Mouse (Mus musculus) lung, embryonic 14.5 days (tissue): Measurements from ENCODE around the gene Ces1g. TPM values are rescaled to one million over a fixed set of nuclear protein-coding genes. Genes with fewer than 3 reads are reported as not detected.

ENCODE experiments used
- ATAC-seq: fragments of 200-750 bp; cut with Nextera tagmentation; 2 replicates; pipeline ENCODE4 v1.8.0; 2017; ENCODE audit warnings: mild to moderate bottlenecking, moderate TSS enrichment, moderate library complexity; ENCODE audit not compliant: insufficient read depth
- DNase-seq: peaks from one replicate; pipeline ENCODE4 v3.0.0-alpha.2; 2015
- H3K27ac ChIP-seq: fragments of 300-500 bp; sonication (generic); 2 replicates; pipeline ENCODE4 v1.5.1; 2014; ENCODE audit warnings: low read depth, mild to moderate bottlenecking, moderate library complexity
- H3K27me3 ChIP-seq: fragments of 300-500 bp; sonication (generic); 2 replicates; pipeline ENCODE4 v1.6.1; 2014; ENCODE audit warnings: low read length, control low read depth; ENCODE audit not compliant: insufficient read depth
- H3K36me3 ChIP-seq: fragments of 300-500 bp; sonication (generic); 2 replicates; pipeline ENCODE4 v1.6.1; 2014; ENCODE audit warnings: control low read depth; ENCODE audit not compliant: insufficient read depth
- H3K4me1 ChIP-seq: fragments of 300-500 bp; sonication (generic); 2 replicates; pipeline ENCODE4 v1.6.1; 2014; ENCODE audit warnings: antibody characterized with exemption, control low read depth; ENCODE audit not compliant: insufficient read depth
- H3K4me2 ChIP-seq: fragments of 300-500 bp; sonication (generic); 2 replicates; pipeline ENCODE4 v1.6.1; 2014; ENCODE audit warnings: mild to moderate bottlenecking
- H3K4me3 ChIP-seq: fragments of 300-500 bp; sonication (generic); 2 replicates; pipeline ENCODE4 v1.5.1; 2014; ENCODE audit warnings: low read depth, low read length
- H3K9ac ChIP-seq: fragments of 300-500 bp; sonication (generic); 2 replicates; pipeline ENCODE4 v1.6.1; 2014
- H3K9me3 ChIP-seq: fragments of 300-500 bp; sonication (generic); 2 replicates; pipeline ENCODE4 v1.6.1; 2016; ENCODE audit warnings: low read depth, low read length, control low read depth
- CTCF ChIP-seq: IDR thresholded peaks from 2 replicates; pipeline ENCODE4 v1.5.1; 2016; ENCODE audit warnings: antibody characterized with exemption, low read depth
- whole genome bisulfite sequencing: fragments of 180-500 bp; shearing (Covaris S2); extraction: QIAGEN DNeasy Blood & Tissue Kit; methylation state at CpG from one replicate; pipeline ENCODE4 v1.1.7; 2014; 5-methylcytosine and 5-hydroxymethylcytosine counted together
- polyA plus RNA-seq: library from polyadenylated mRNA; unstranded; fragments of >200 nt; fragmentation: Nextera tagmentation; extraction: Ambion mirVana; gene quantifications from 2 replicates; pipeline ENCODE4 v1.2.1, GENCODE M21; 2014

Gene Ces1g
- polyA plus RNA-seq, 1 experiment from 2014 or later: 0.46 TPM

DNA sequence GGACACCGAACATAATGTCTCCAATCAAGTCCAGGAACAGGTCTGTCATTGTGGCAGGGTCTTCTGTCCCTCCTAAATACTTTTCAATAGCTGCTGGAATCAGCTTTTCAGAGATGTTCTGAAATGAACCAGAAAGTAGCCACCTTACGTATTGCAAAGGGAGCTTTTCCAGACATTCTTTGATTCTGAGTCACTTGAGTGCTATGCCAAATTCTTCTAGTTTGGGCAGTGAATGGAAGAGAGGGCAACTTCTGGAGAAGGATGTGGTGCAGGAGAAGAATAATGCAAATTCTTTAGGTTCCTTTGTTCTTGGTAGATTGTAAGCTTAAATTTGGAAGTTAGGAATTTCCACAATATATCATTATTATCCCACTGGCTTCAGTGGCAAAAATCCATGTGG, 20.1 kb downstream of the Ces1g start:
- no peak overlapping the region for H3K4me3 ChIP-seq
- DNase-seq (no peak), ATAC-seq (no peak)
- WGBS: 85% methylated on average over 2 of the region's 2 CpGs
- H3K36me3 ChIP-seq: no peaks in the 10 kb centered on the region
- H3K4me2 ChIP-seq: no peak overlapping the region
- no peak overlapping the region for H3K27ac ChIP-seq
- TF ChIP-seq CTCF: no peak
- no peaks in the 10 kb centered on the region for H3K4me1 ChIP-seq
- no peak overlapping the region for H3K9ac ChIP-seq
- H3K27me3 ChIP-seq: no peaks in the 10 kb centered on the region
- no peaks in the 10 kb centered on the region for H3K9me3 ChIP-seq

DNA sequence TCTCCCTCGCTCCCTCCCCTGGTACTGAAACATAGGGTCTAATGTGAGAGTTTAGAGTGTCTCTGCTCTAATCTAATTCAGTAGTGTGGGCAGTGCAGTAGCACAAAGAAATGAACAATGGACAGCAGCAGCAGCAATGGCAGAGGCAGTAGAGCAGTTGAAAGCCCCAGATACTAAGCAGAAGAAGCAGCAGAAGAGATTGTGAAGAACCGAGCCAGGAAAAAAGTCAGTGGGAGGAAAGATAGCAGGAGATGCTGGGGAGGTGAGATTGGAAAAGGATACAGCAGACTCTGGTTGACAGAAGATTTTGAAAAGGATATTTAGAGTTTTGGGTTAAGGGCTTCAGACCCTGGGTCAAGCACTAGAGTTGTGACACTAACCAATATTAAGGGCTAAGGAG, 21.6 kb downstream of the Ces1g start:
- H3K27ac ChIP-seq: no peak overlapping the region
- H3K4me3 ChIP-seq: no peak overlapping the region
- DNase-seq: no peak
- no peak for ATAC-seq
- no peak overlapping the region for H3K4me2 ChIP-seq
- H3K36me3 ChIP-seq: no peaks in the 10 kb centered on the region
- H3K9me3 ChIP-seq: no peaks in the 10 kb centered on the region
- no peaks in the 10 kb centered on the region for H3K27me3 ChIP-seq
- 69% methylated on average over 2 of the region's 2 CpGs for WGBS
- H3K4me1 ChIP-seq: no peaks in the 10 kb centered on the region
- TF ChIP-seq CTCF: no peak
- H3K9ac ChIP-seq: no peak overlapping the region

DNA sequence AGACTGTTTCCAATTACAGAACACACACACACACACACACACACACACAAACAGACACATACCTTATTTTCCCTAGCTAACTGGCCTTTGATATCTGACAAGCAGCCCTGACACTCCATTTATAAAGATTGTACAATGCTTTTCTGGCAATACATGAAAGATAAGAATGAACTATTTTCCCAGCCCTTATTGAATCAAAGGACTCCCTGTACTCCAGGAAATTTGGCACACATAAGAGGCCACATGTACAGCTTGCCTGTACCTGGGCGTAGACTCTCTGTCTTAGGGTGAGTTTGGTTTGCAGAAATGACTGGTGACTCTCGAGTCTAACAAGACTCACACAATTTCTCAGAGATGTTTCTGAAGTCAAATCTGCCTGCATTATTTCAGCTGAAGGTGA, 53.2 kb downstream of the Ces1g start:
- Histone ChIP-seq H3K27ac (no peak overlapping the region), H3K9me3 (no peaks in the 10 kb centered on the region), H3K27me3 (no peaks in the 10 kb centered on the region), H3K36me3 (no peaks in the 10 kb centered on the region), H3K4me3 (no peak overlapping the region), H3K9ac (no peak overlapping the region), H3K4me2 (no peak overlapping the region), H3K4me1 (no peaks in the 10 kb centered on the region)
- 40% methylated on average over 2 of the region's 2 CpGs for WGBS
- ATAC-seq (no peak), DNase-seq (peak; percentile 19)
- TF ChIP-seq CTCF: no peak

DNA sequence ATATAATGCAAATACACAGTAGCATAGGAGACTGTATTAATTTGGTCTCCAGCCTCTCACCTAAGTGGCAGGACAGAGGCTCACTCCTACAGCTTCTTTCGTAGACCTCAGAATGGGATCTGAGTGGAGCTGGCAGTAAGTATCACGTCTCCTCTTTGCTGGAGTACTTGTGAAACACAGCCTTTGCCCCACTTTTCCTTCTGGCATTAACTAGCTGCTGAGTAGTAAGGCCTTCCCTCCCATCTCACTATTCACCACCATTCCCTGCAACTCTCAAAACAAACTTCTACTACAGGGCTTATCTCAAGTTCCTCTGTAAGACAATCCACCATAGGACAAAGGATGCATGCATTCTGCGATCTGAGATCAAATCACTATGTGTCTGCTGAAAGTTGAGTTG, 54.8 kb downstream of the Ces1g start:
- Histone ChIP-seq H3K27ac (no peak overlapping the region), H3K36me3 (no peaks in the 10 kb centered on the region), H3K4me3 (no peak overlapping the region), H3K9me3 (no peaks in the 10 kb centered on the region), H3K4me2 (no peak overlapping the region), H3K27me3 (no peaks in the 10 kb centered on the region), H3K9ac (no peak overlapping the region), H3K4me1 (no peaks in the 10 kb centered on the region)
- ATAC-seq (no peak), DNase-seq (no peak)
- no peak for TF ChIP-seq CTCF
- WGBS: 73% methylated on average over 3 of the region's 3 CpGs

DNA sequence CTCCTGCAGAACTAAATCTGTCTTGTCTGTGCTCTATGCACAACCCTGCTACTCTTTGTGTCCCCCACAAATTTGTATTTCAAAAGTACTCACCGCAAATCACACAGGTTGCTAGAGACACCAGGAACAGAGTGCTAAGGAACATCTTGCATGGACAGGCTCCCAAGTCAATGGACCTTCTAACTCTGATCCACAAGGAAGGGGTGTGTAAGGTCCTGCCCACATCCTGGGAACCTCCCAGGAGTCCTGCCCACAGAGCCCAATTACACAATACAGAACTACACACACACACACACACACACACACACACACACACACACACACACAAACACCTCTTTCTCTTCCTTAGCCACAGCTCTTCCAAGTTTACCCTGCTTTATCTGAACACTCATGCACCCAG, 57.6 kb downstream of the Ces1g start, which contains the start of gene Ces1f:
TSS of gene Ces1f (minus strand) at position 192 of the 400 bp plus-strand sequence.
- peak; percentile 5 for DNase-seq
- Histone ChIP-seq H3K27me3 (no peaks in the 10 kb centered on the region), H3K4me2 (no peak within 1 kb of the TSS), H3K9me3 (no peaks in the 10 kb centered on the region), H3K36me3 (no peaks in the 10 kb centered on the region), H3K9ac (no peak within 1 kb of the TSS), H3K4me3 (no peak within 1 kb of the TSS), H3K4me1 (no peaks in the 10 kb centered on the region), H3K27ac (no peak within 1 kb of the TSS)
- TF ChIP-seq CTCF: no peak
- ATAC-seq: 0 out of 2 replicates have a peak, but pooled peaks have one; percentile 31
- 87% methylated on average over 1 of the region's 1 CpGs for WGBS

DNA sequence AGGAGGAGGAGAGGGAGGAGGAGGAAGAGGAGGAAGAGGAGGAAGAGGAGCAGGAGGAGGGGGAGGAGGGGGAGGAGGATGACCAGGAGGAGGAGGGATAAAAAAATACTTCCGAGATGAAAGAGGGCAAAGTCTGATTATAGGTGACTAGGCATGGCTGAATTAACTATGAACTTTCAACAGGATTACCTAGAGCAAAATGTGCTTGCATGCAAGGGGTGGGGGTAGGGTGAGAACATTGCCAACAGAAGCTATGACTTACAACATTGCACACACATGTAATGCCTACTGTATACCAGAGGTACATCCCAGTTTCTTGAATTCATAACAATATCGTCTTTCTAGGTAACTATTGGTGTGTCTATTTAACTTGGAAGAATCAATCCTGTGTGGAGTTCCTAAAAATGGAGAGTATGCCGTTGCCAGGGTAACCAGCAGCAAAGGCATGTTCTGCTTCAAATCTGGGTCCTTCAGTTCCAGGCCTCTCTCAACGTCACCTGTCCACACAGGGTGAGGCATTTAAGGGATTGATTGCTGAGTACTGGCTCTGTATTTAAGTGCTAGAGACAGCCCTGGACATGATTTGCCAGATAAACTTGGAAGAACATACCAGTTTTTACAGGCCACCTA, 58.8 kb downstream of the Ces1g start:
- no peaks in the 10 kb centered on the region for H3K36me3 ChIP-seq
- H3K9ac ChIP-seq: no peak overlapping the region
- H3K27ac ChIP-seq: no peak overlapping the region
- H3K4me1 ChIP-seq: no peaks in the 10 kb centered on the region
- no peaks in the 10 kb centered on the region for H3K27me3 ChIP-seq
- ATAC-seq: no peak
- 69% methylated on average over 4 of the region's 4 CpGs for WGBS
- no peak overlapping the region for H3K4me3 ChIP-seq
- no peak overlapping the region for H3K4me2 ChIP-seq
- TF ChIP-seq CTCF: no peak
- no peaks in the 10 kb centered on the region for H3K9me3 ChIP-seq
- DNase-seq: no peak

DNA sequence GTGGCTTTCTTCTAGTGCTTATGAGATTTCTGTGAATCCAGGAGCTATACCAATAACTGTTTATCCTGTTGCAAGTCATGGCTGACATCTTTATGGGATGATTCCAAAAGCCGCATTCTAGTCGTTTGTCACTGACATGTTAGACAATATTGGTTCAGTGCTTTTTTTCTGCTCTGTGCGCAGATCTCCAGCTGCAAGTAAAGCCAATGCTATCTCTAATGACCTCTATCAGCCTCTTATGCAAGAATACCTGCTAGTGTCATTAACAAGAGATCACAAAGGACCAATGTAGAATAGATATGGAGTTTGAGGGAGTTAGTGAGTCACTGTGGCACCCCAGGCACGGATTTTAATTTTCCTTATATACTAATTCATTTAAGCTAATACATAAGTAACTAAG, 62.5 kb downstream of the Ces1g start:
- 70% methylated on average over 4 of the region's 4 CpGs for WGBS

DNA sequence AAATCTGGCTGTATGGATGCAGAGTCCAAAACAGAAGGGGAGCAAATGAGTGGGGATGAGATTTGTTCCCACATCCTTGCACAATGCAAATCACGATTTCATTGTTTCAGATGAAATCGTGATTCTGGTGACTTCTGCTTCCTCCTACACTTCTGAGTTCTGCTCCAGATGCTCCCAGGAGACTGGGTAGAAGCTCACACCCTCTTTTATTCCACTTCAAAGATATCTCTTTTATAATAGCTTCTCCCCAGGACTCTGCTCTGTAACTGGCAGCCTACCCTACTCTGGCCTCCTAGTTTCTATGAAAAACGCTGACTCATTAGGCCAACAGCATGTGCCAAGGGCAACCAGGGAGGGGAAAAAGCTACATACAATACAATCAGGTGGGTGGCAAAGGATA, 63.8 kb downstream of the Ces1g start:
- Histone ChIP-seq H3K4me3 (no peak overlapping the region), H3K27ac (no peak overlapping the region), H3K36me3 (no peaks in the 10 kb centered on the region), H3K4me2 (no peak overlapping the region), H3K9ac (no peak overlapping the region), H3K9me3 (no peaks in the 10 kb centered on the region), H3K4me1 (no peaks in the 10 kb centered on the region), H3K27me3 (no peaks in the 10 kb centered on the region)
- DNase-seq (no peak), ATAC-seq (no peak)
- 83% methylated on average over 3 of the region's 3 CpGs for WGBS
- no peak for TF ChIP-seq CTCF

More for the DNA sequence above, 62.5 kb downstream of the Ces1g start:
- Histone ChIP-seq H3K4me3 (no peak overlapping the region), H3K27me3 (no peaks in the 10 kb centered on the region), H3K36me3 (no peaks in the 10 kb centered on the region), H3K4me2 (no peak overlapping the region), H3K4me1 (no peaks in the 10 kb centered on the region), H3K9ac (no peak overlapping the region), H3K9me3 (no peaks in the 10 kb centered on the region), H3K27ac (no peak overlapping the region)
- no peak for TF ChIP-seq CTCF
- ATAC-seq: no peak
- DNase-seq: no peak
